Mouse (Mus musculus) olfactory bulb, adult 2 months (tissue): Measurements from ENCODE around the gene Rfx4. TPM values are rescaled to one million over a fixed set of nuclear protein-coding genes. Genes with fewer than 3 reads are reported as not detected.

ENCODE experiments used
- H3K27ac ChIP-seq: fragments of 200-500 bp; 2 replicates; pipeline ENCODE4 v1.5.1; 2012; ENCODE audit warnings: low read depth, low read length; ENCODE audit not compliant: insufficient read depth
- H3K4me1 ChIP-seq: fragments of 200-500 bp; 2 replicates; pipeline ENCODE4 v1.6.1; 2012; ENCODE audit warnings: low read length; ENCODE audit not compliant: control insufficient read depth, insufficient read depth
- H3K4me3 ChIP-seq: fragments of 200-500 bp; 2 replicates; pipeline ENCODE4 v1.5.1; 2012; ENCODE audit warnings: mild to moderate bottlenecking, low read depth, low read length, moderate library complexity; ENCODE audit not compliant: insufficient read depth
- CTCF ChIP-seq: fragments of 200-500 bp; IDR thresholded peaks from 2 replicates; pipeline ENCODE4 v1.5.1; 2012; ENCODE audit warnings: low read depth, mild to moderate bottlenecking, low read length, moderate library complexity; ENCODE audit not compliant: insufficient read depth
- POLR2A ChIP-seq: fragments of 200-500 bp; IDR thresholded peaks from 2 replicates; pipeline ENCODE4 v1.6.1; 2012; ENCODE audit warnings: mild to moderate bottlenecking, low read depth, low read length, moderate library complexity; ENCODE audit not compliant: insufficient read depth
- WGBS: fragments of 180-500 bp; shearing (Covaris S2); methylation state at CpG from one replicate; pipeline ENCODE4 v1.1.7; 2018; 5-methylcytosine and 5-hydroxymethylcytosine counted together
- polyA plus RNA-seq: library from polyadenylated mRNA; stranded (reverse); fragments of >200 nt; gene quantifications from 2 replicates; pipeline ENCODE4 v1.2.4, GENCODE M21; 2012; ENCODE audit warnings: low replicate concordance; ENCODE audit not compliant: missing spikeins, insufficient read depth, insufficient read length

Gene Rfx4
- polyA plus RNA-seq, 1 experiment: not detected

DNA sequence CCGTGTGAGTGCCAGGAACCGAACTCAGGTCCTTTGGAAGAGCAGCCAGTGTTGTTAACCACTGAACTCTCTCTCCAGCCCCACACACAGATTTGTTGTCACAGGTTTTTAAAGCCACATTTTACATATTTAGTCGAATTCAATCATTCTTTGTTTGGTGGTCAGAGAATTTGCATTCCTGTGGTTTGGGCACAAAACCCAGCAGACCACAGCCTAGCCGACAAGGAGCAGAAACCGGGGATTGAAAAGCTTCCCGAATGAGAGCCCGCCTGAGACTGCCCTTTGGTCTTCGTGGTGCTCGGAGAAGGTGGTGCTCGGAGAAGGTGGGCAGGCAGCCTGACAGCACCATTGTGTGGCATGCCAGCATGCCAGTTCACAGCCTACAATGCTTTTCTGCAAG is 42.8 kb upstream of the Rfx4 start:
- TF ChIP-seq CTCF (no peak), POLR2A (no peak)
- Histone ChIP-seq H3K4me3 (no peak overlapping the region), H3K27ac (no peak overlapping the region), H3K4me1 (peaks cover 12% of the 10 kb centered on the region; the same call in 1 of the 2 replicates)
- WGBS: 73% methylated on average over 10 of the region's 10 CpGs

DNA sequence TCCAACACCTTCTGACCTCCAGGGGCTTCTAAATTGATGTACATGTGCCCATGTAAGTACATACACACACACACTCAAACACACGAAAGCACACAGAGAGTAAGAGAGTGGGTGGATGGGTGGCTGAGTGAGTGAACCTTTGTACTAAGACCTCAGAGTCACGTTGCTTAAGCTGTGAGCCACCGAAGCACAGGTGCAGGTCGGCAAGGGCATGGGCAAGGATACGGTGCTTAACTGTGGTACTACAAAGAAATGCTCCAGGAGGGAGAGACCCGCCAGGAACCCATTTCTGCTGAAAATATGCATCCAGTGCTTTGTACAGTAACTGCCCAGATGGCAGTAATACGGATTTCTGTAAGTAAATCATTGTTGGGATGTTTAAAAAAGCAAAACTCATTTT is 40.2 kb upstream of the Rfx4 start:
- Histone ChIP-seq H3K4me3 (no peak overlapping the region), H3K4me1 (peaks cover 21% of the 10 kb centered on the region; the same call in 1 of the 2 replicates), H3K27ac (no peak overlapping the region)
- TF ChIP-seq POLR2A: no peak
- 92% methylated on average over 7 of the region's 7 CpGs for WGBS

DNA sequence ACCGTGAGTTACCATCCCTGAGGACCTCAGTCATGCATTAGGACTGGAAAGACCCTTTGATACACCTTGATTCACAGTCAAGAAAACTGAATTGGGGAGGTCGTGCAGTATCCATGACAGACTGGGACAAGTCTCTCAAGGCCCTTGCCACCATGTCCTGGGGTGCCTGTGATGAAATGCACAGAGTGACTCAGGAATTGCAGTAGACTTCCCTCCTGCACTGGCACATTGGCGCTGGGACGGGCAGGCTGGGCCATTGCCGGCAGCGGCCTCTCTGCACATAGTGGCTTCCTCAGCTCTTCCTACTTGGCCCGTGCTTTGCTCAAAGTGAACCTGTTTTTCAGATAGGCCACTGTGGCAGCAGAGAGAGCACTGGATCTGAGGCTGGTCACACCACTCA is 39.3 kb upstream of the Rfx4 start:
- TF ChIP-seq CTCF (no peak), POLR2A (no peak)
- peaks cover 19% of the 10 kb centered on the region; the same call in 1 of the 2 replicates for H3K4me1 ChIP-seq
- no peak overlapping the region for H3K27ac ChIP-seq
- WGBS: 97% methylated on average over 7 of the region's 7 CpGs
- H3K4me3 ChIP-seq: no peak overlapping the region

DNA sequence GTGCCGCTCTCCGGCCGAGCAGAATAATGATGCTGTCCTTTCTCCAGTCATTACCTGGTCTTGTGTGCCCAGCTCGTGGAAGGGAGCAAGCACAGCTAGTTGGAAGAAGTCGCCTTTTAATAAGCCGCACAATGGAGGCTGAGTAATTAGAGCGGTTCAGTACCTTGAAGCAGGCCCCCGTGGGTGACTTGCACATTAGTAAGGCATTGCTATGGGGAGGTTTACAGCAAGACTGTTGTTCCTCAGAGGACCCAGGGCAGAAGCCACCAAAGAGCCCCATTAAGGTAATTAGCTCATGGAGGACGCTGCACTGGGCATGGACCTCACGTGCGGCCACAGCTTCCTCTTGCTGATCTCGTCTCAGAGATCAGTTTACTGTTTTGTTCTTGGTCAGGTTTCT is 33.2 kb upstream of the Rfx4 start:
- Histone ChIP-seq H3K4me1 (peaks cover 19% of the 10 kb centered on the region; the same call in 1 of the 2 replicates), H3K27ac (no peak overlapping the region), H3K4me3 (no peak overlapping the region)
- TF ChIP-seq CTCF: no peak
- TF ChIP-seq POLR2A: no peak
- WGBS: 78% methylated on average over 12 of the region's 12 CpGs

DNA sequence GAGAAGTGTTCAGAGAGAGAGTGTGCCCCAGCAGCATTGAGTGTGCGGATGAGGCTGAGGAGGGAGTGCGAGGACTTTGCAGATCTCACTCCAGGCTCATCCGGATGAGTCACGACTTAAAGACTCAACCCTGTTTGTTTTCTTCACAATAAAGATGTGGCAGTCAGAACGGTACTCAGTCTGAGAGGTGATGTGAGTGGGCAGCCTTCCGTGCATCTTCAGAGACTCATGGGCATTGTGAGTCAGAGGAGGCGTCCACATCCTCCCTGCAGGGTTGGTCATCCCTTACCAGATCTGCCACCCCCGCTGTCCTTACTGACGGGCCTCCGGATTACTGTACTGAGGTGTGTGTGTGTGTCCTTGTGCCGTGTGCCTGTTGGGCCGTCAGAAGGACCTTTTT is 28.9 kb upstream of the Rfx4 start:
- WGBS: 55% methylated on average over 12 of the region's 12 CpGs
- Histone ChIP-seq H3K4me1 (peaks cover 10% of the 10 kb centered on the region; the same call in 1 of the 2 replicates), H3K4me3 (no peak overlapping the region), H3K27ac (no peak overlapping the region)
- no peak for TF ChIP-seq CTCF
- TF ChIP-seq POLR2A: no peak

DNA sequence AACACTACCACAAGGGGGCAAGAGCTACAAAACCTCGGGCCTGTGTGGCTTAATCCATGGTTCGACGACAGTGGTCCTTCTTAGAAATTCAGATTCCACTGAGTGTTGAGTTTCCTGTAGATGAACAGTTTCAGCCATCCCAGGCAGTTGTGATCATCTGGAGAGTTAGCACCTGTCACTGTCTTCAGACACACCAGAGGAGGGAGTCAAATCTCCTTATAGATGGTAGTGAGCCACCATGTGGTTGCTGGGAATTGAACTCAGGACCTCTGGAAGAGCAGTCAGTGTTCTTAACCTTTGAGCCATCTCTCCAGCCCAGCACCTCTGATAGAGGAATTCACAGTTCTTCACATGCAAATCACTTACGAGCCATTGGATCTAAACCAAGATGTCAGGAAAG is 28.1 kb upstream of the Rfx4 start:
- no peak for TF ChIP-seq CTCF
- TF ChIP-seq POLR2A: no peak
- no peak overlapping the region for H3K27ac ChIP-seq
- WGBS: 86% methylated on average over 4 of the region's 4 CpGs
- H3K4me3 ChIP-seq: no peak overlapping the region
- peaks cover 10% of the 10 kb centered on the region; the same call in 1 of the 2 replicates for H3K4me1 ChIP-seq

DNA sequence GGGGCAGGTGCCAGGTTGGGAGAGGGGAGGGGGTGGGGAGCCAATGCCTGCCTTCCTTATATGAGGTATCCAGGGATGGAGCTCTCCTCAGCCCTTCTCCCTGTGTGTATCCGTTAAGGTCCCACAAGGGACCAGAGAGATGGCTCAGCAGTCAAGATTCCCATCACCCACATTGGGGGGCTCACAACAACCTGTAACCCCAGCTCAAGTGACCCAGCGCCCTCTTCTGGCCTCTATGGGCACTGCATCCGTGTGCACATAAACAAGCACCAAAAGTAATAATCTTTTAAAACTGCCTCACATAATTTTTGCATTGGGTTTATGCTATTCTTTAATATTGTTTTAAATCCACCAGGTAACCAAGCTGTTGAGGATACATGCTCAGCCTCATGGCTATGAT is 25.8 kb upstream of the Rfx4 start:
- Histone ChIP-seq H3K4me1 (peaks cover 10% of the 10 kb centered on the region; the same call in 1 of the 2 replicates), H3K27ac (no peak overlapping the region), H3K4me3 (no peak overlapping the region)
- TF ChIP-seq POLR2A (no peak), CTCF (no peak)
- 84% methylated on average over 3 of the region's 3 CpGs for WGBS

DNA sequence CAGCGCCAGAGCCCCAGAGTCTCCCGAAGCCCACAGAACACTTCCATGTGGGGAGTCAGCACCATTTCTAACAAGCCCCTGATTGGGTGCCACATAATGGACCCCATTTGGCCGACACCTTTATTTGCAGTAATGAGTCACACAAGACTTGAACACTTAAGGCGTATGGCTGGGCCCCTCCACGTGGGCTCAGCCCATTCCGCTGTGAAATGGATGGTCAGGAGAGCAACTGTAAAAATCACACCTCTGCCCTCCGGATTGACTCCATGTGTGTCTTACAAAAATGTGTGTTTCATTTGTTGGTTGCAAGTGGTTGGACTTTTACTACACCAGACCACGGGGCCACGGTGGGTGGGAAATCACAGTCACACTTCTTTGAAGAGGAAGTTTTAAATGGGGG is 24.9 kb upstream of the Rfx4 start:
- TF ChIP-seq POLR2A (no peak), CTCF (no peak)
- peaks cover 10% of the 10 kb centered on the region; the same call in 1 of the 2 replicates for H3K4me1 ChIP-seq
- H3K27ac ChIP-seq: no peak overlapping the region
- H3K4me3 ChIP-seq: no peak overlapping the region
- 94% methylated on average over 9 of the region's 9 CpGs for WGBS

DNA sequence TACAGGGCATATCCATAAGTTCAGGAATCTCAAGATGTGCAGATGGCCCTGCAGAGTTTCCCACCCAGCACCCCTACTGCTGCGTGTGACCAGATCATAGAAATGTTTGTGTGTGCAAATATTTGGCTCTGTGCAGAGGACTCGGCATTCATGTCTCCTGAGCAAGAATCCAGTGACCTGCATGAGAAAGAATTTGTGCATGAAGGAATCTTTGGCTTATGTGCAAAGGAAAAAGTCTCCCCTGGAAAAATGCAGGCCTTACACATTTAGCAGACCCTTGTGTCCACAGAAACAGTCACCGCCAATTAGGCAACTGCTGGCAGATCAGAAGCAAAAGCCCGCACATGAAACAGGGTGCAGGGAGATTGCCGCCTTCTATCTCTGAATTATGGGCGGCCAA is 22.4 kb upstream of the Rfx4 start:
- Histone ChIP-seq H3K4me1 (no peaks in the 10 kb centered on the region), H3K4me3 (no peak overlapping the region), H3K27ac (no peak overlapping the region)
- TF ChIP-seq CTCF: no peak
- no peak for TF ChIP-seq POLR2A
- WGBS: 69% methylated on average over 6 of the region's 6 CpGs
